Mouse (Mus musculus) gastrocnemius, adult 8-10 months (tissue): Measurements from ENCODE around the gene Homer3. TPM values are rescaled to one million over a fixed set of nuclear protein-coding genes. Genes with fewer than 3 reads are reported as not detected.

Source experiments
- DNase-seq, 2 experiments: peaks; one replicate each; pipeline ENCODE4 v3.0.0; 2022; ENCODE audit warnings: low spot score in 2 of 2
- total RNA-seq, 4 experiments: library from RNA; stranded (reverse); gene quantifications; 2 replicates each; pipeline ENCODE4 v1.2.4; 2022

Gene Homer3
- total RNA-seq, 4 experiments from 2014 or later = 3.1 to 4.4 (median 3.2) TPM

DNA sequence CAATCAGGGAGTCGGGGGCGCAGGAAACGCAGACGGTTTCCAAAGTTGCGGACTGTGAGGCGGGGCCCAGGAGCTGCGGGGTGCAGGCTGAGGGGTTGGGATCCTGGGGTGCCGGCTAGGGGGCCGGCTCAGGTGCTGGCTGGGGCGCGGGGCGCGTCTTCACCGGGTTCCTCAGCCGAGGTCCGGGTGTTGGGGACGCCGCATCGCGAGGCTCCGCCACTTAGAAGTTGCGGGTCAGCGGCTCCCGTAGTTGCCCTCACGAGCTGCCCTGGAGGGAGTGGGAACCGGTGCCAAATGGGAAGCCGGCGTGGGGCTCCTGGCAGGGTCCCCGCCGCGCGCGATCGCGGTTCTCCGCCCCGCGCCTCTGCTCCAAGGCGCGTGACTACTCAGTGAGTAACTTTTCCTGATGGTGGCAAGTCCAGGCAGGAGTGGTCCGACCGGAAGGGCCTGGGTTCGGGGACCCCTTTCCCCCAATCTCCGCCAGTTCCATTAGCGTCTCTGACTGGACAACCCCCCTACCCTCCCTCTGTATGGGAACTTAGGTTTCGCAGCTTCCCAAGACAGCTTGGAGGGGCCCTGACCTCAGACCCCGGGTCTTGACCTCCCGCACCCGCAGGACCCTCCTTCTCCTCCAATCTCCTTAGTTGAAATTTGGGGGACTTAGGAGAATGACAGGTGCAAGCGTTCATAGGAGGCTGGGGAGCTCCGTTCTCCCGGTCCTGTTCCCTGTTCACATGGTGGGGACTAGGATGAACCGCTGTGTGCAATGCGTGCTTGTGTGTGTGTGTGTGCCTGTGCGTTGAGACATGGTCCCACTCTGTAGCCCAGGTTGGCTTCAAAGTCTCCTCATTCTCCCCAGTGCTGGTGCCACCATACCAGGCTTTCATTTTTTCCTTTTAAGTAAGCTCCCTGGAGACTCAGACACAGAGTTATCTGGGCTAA lies 780 bp downstream of the Homer3 start:
- DNase-seq = peak in 1 of 2 experiments; percentile 31

- DNase-seq = no peak
Observed at GRCm38 (mm10) chr8:70284421-70284820, 1.8 kb downstream of the Homer3 start.

DNA sequence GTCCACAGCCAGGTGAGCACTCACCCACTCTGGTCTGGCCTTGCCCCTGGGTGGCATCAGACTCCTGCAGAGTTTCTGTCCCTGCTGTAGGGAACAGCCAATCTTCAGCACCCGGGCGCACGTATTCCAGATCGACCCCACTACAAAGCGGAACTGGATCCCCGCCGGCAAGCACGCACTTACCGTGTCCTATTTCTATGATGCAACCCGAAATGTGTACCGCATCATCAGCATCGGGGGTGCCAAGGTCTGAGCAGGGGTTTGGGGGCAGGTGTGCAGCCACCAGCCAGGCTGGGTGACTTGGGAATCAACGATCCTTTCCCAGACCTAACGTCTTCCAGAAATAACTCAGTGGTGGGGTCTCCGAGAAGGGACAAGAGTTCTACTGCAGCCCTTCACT lies 2.7 kb downstream of the Homer3 start:
- DNase-seq = no peak

- no peak for DNase-seq
Observed at GRCm38 (mm10) chr8:70286737-70287136, 4.1 kb downstream of the Homer3 start.

DNA sequence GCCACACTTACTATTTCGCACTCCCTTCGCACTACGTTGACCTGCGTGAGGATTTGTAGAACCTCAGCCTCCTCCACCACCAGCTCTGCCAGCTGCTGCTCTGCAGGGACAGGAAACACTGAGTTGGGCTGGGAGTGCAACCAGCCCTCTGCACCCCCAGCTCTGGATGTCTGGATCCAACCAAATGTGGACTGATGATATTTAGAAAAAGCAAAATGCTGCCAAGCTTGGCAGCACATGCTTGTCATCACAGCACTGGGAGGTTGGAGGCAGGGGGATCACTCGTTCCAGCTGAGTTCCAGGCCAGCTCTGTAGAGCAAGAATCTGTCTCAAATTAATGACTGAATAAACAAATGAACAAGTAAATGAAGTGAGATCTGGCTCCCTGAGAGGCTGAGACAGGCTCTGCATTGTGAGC lies 11.4 kb downstream of the Homer3 start:
- no peak for DNase-seq

DNA sequence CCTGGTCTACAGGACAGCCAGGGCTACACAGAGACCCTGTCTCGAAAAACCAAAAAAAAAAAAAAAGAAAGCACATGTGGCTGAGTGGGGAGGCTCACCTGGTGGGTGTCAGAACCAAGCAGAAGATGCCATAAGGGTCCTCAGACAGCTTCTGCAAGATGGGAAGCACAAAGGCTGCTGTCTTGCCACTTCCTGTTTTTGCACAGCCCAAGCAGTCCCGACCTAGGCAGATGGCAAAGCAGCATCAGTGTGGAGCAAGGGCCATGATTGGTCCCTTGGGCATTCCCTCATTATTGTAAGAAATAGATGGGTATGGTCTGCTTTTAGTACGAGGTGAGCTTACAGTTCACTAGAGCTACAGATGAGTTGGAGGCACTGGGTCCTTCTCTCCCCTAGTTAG lies 18.3 kb downstream of the Homer3 start:
- no peak for DNase-seq

DNA sequence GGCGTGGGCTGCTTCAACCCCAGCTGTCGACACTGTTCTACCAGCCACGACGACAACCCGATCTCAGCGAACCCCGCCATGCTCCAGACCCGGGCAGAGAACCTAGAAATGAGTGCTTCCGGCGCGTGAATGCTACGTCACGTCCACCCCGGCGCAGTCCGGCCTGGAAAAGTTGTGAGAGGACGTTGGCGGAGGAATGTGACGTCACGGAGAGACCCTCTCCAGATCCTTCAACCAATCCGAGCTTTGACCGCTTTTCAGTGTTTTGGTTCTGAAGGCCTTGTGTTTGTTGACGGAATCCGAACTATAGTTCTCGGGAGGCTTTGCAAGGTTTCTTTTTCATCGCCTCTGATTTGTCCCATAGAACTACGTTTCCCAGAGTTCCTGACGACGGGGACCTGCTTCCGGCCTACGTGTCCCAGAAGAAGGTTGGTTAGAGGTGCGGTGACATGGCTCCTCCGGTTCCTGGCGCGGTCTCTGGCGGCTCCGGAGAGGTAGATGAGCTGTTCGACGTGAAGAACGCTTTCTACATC lies 19.8 kb downstream of the Homer3 start, which contains the start of the genes Ddx49 and Cope:
Gene Ddx49 (minus strand): TSS at position 132 of the 533 bp plus-strand sequence.
Gene Cope (plus strand): TSS at position 161 of the 533 bp plus-strand sequence.
- peak; percentile 85 to 88 for DNase-seq

- DNase-seq = no peak
Observed at GRCm38 (mm10) chr8:70302901-70303300, 20.3 kb downstream of the Homer3 start.

GRCm38 (mm10) chr8:70309311-70309710 lies 26.7 kb downstream of the Homer3 start:
- no peak for DNase-seq

- DNase-seq = peak; percentile 89 to 95
Observed at GRCm38 (mm10) chr8:70313399-70313798, 30.8 kb downstream of the Homer3 start.

DNA sequence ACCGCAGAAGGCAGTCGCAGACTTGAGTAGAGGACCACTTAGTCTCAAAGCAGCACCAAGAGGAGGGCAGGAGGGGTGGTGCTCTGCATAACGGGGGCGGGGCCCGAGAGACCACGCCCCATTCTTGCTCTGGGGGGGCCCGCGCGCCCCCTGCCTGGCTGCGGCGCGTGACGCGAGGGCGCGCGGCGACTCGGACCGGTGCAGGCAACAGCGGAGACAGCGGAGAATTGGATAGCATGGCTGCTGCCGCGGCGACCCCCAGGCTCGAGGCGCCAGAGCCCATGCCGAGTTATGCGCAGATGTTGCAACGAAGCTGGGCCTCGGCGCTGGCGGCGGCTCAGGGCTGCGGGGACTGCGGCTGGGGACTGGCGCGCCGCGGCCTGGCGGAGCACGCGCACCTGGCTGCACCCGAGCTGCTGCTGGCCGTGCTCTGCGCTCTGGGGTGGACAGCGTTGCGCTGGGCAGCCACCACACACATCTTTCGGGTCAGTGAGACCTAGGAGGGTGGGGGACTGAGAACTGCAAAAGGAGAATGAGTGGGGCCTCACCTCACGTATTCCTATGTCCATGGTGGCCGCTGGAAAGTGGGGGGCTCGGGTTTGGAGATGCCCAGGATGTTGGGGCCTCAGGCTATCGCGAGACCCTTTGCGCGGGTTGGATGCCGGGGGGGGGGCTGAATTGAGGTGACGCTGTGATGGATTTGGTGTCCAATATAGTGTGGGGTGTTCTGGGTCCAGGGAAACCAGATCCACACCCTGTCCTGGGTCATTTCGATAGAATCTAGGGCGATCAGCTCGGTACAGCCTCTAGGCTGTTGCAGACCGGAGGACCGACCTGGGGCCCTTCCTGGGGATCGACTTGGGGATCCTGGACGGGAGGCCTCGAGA lies 33.2 kb downstream of the Homer3 start, which contains the start of gene Cers1:
Gene Cers1 (plus strand): TSS at position 152 of the 887 bp plus-strand sequence.
- peak; percentile 63 to 77 for DNase-seq

DNA sequence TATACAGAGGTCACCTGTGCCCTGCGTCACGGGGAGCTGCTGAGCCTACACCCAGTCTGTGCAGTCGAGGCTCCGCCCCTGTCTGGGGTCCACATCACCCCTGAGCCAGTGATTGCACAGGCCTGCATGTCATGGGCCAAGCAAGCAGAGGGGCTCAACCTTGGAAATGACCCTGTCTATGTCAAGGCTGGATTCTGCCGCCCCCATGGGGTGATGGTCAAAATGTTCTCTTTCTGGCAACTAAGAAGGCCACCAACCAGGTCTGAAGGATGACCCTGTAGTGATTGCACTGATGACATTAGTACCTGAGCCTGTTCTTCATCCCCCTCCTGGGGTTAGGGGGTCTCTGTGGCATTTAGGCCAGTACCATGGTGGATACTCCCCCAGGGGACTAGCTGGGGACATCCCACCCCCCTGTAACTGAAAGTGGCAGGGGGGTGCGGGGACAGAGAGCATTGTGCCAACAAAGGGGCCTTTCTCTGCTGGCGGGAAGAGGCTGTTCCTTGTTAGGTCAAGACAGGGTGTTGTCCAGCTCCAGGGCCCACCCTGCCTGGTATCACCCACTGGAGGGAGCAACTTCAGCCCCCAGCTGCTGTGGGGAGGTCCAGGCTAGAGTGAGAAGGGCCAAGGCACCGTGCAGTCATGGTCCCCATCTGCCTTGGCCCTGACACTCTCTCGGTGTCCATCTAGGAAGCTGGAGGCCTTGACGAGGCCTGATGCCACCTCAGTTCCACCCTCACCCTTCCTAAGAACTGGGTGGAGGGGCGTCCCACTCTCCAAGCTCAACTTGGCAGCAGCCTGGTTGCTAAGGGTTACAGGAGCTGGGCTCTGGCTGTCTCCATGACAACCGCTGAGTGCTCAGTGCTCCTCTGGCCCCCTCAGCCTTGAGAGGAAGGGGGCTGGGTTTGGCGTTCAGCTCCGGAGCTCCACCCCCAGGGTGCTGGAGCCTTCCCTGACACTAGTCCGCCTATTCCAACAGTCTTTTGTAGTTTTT lies 34.2 kb downstream of the Homer3 start:
- DNase-seq = peak; percentile 41 to 44

GRCm38 (mm10) chr8:70317872-70318271 lies 35.2 kb downstream of the Homer3 start:
- DNase-seq = peak; percentile 33 to 63

DNA sequence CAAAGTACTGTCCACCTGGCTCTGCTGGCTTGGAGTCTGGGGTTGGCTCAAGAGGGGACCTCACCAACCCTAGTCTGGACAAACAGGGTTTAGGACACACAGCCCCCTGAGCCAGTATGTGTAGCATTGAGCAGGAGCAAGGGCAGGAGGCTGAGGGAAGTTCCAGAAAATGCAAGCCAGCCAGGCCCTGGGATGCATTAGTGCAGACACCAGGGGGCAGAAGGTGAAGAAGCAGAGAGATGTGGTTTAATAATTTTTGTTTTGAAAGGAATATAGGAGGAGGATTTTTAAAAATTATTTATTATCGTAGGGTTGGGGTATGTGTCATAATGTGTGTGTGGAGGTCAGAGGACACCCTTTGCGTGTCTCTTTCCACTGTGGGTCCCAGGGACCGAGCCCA lies 41.1 kb downstream of the Homer3 start:
- no peak for DNase-seq

DNA sequence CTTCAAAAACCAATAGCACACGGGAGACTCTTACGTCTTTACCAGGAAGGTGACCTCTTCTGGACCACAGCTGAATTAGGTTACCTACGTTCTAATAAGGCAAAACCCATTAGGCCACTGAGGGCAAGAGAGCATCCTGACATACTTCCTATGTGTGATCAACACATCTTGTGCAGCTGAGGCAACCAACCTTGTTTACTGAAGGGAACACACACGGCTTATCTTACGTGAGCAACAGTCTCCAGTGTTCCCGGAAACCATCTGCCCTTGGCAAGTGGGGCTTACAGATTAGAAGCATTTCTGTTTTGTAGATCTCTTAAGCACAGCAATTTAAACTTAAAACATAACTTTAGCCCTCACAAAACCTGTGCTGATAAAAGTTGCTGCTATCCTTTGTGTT lies 44.9 kb downstream of the Homer3 start:
- no peak for DNase-seq

DNA sequence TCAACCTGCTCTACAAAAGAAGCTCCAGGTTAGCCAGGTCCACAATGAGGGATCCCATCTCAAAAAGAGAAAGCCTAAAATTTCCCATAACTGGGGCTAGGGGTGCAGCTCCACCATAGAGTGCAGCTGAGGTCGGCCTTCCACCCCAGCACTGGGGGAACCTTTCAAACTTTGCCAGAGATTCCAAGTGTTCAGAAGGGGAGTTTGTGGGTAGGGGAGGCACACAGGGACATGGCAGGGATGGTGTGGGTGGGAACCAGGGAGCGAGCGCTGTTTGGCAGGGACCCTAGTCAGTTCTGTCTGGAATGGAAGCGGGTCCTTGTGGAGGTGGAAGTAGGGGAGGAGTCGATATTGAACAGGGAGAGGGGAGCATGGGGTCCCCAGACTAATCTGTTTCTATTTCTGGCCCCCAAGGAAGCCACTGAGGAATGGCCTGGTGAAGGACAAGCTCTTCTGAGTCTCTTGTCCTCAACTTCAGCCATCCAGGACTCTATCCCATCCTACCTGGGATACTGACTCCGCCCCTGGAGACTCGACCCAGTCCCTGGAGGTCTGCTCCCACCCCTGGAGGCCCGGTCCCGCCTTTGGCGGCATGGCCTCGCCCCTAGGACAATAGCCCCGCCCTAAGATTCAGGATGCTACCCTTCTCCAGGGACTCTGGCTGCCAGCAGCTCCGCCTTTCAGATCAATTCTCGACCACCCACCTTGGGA lies 46.7 kb downstream of the Homer3 start, which contains the start of gene Gdf1:
Gene Gdf1 (plus strand): TSS at position 694 of the 711 bp plus-strand sequence.
- no peak for DNase-seq

- DNase-seq = no peak
Observed at GRCm38 (mm10) chr8:70329835-70330740, 47.5 kb downstream of the Homer3 start.

DNA sequence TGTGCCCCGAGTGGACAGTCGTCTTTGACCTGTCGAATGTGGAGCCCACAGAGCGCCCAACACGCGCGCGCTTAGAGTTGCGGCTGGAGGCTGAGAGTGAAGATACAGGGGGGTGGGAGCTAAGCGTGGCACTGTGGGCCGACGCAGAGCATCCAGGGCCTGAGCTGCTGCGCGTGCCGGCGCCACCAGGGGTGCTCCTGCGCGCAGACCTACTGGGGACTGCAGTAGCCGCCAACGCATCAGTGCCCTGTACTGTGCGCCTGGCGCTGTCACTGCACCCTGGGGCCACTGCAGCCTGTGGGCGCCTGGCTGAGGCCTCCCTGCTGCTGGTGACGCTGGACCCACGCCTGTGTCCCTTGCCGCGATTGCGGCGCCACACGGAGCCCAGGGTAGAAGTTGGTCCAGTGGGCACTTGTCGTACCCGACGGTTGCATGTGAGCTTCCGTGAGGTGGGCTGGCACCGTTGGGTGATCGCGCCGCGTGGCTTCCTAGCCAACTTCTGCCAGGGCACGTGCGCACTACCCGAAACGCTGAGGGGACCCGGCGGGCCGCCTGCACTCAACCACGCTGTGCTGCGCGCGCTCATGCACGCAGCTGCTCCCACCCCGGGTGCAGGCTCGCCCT lies 48.2 kb downstream of the Homer3 start:
- no peak for DNase-seq
